Mouse (Mus musculus) monocyte, adult 5-6 weeks (primary cell): ENCODE measurements around the gene Shroom3. TPM values are rescaled to one million over a fixed set of nuclear protein-coding genes. Genes with fewer than 3 reads are reported as not detected.

ENCODE experiments used
- ATAC-seq: fragments of 153-309, 156-312 bp; replicated peaks from 2 replicates; pipeline ENCODE4 v1.8.0; 2017; ENCODE audit warnings: mild to moderate bottlenecking; ENCODE audit not compliant: low TSS enrichment, insufficient number of reproducible peaks, severe bottlenecking, poor library complexity, low FRiP score
- total RNA-seq: library from RNA; stranded (forward); fragments of 200-1000, 200-491, 200-594 nt; gene quantifications from 3 replicates; pipeline ENCODE4 v1.2.3, GENCODE M21; 2017

The Shroom3 gene
- total RNA-seq, 1 experiment from 2014 or later = not detected

- no peak for ATAC-seq
These were observed 317.8 kb downstream of the Shroom3 start for GRCm38 (mm10) chr5:93000774-93001757.

GRCm38 (mm10) chr5:93002615-93003014, 319.4 kb downstream of the Shroom3 start:
- ATAC-seq = no peak

GRCm38 (mm10) chr5:93005229-93005814, 322.1 kb downstream of the Shroom3 start:
- ATAC-seq = no peak

- no peak for ATAC-seq
These were observed 322.6 kb downstream of the Shroom3 start for GRCm38 (mm10) chr5:93005815-93006341.

GRCm38 (mm10) chr5:93008256-93008655, 325.0 kb downstream of the Shroom3 start:
- ATAC-seq = no peak

Other genes starting within 250 kb of the Shroom3 start
- 44.1 to 71.5 TPM (median 50.8 TPM) in 3 replicates for gene Nup54, start 248.2 kb upstream of the Shroom3 start, total RNA-seq
- 75.7 to 83.7 TPM (median 80.4 TPM) in 3 replicates for gene Scarb2, start 176.6 kb upstream of the Shroom3 start, total RNA-seq
- gene Fam47e, start 128.4 kb upstream of the Shroom3 start, total RNA-seq = not detected in 3 replicates
- gene Stbd1, start 80.4 kb upstream of the Shroom3 start, total RNA-seq = 0.49 to 2.0 TPM in 2 of 3 replicates, not detected in the other
- gene Ccdc158, start 8.2 kb upstream of the Shroom3 start, total RNA-seq = 1.5 to 6.4 TPM (median 2.9 TPM) in 3 replicates